Mouse (Mus musculus) spleen, adult 2 months (tissue): ENCODE data around the gene Gadd45g.

Experiments used
- CTCF ChIP-seq: fragments of 200-500 bp; IDR thresholded peaks from 2 replicates; pipeline ENCODE4 v1.5.1; 2011; ENCODE audit warnings: mild to moderate bottlenecking, inconsistent platforms; ENCODE audit not compliant: insufficient read depth, insufficient read length, insufficient replicate concordance; ENCODE audit errors: extremely low read depth
- POLR2A ChIP-seq: fragments of 200-500 bp; IDR thresholded peaks from 2 replicates; pipeline ENCODE4 v1.6.1; 2011; ENCODE audit warnings: low read depth, low read length, inconsistent platforms

- TF ChIP-seq CTCF: no peak
- no peak for TF ChIP-seq POLR2A
Measured at GRCm38 (mm10) chr13:51879571-51879970, 33.1 kb downstream of the Gadd45g start.
